Mouse (Mus musculus) liver, postnatal 0 days (tissue): ENCODE measurements around the gene Mad2l1bp.

Experiments used
- CTCF ChIP-seq: sonication (generic); IDR thresholded peaks from 2 replicates; pipeline ENCODE4 v1.5.1; 2016; ENCODE audit warnings: antibody characterized with exemption, low read depth
- EP300 ChIP-seq: IDR thresholded peaks from 2 replicates; pipeline ENCODE4 v1.6.1; 2016; ENCODE audit warnings: antibody characterized with exemption, low read depth, mild to moderate bottlenecking

DNA sequence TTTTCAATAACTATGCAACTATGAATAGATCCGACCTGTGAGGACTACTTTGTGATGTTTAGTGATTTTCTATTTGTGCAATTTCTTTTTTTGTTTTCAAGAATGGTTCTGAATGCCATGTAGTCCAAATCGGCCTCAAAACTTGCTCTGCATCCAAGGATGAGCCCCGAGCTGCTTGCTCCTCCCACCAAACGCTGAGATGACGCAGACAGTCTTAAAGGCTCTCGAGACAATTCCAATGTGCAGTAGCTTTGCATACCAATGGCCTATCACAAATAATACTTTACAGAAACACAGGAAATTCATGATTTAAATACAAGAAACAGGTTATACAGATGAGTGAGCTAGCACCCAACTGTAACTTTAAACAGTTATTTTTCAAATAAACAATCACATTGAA, 47.8 kb upstream of the Mad2l1bp start:
- TF ChIP-seq CTCF (no peak), EP300 (no peak)
